ENCODE assay signal across 14 mouse cellular contexts in genomic region chr12:81146417-81147180, GRCm38 (mm10).
A peak's percentile ranks its signal among the peaks of the same experiment; 100 is the strongest.
DNase-seq lines count a peak whose midpoint lies in the region; ATAC-seq and TF ChIP-seq lines count a peak whose summit lies in the region.
"Had no signal": no experiment of that assay in that cellular context is flagged by ENCODE, and none has a peak within 500 bp of the region (broad histone marks: within the 10 kb centered on the region; RNA-seq: fewer than 3 reads in every experiment).

No protein-coding gene starts in this region.

- TF ChIP-seq CTCF in thymus, adult 2 months (IDR thresholded peaks at IDR 0.05; ENCODE audit: borderline replicate concordance, control insufficient read depth, extremely low read depth, insufficient read depth, low read length, poor library complexity): no peak

- H3K27ac ChIP-seq in forebrain, embryonic 16.5 days (ENCODE audit: low read length): no peak overlapping the region
- peak overlapping the region; percentile 54 for H3K27ac ChIP-seq in midbrain, embryonic 11.5 days (ENCODE audit: low read depth, low read length)
- no peak overlapping the region for H3K27ac ChIP-seq in thymus, adult 2 months (ENCODE audit: control insufficient read depth, insufficient read depth, low read length)
- H3K27ac ChIP-seq: embryonic facial prominence, embryonic 15.5 days; liver, embryonic 15.5 days; stomach, postnatal 0 days had no signal

- peak; percentile 82 for DNase-seq in adrenal gland, adult 2 months
- peak; percentile 75 for DNase-seq in adrenal gland, postnatal 14 days
- DNase-seq in midbrain, embryonic 11.5 days (ENCODE audit: low spot score, missing footprints): peak; percentile 88
- DNase-seq in thymus, adult 2 months: no peak
- DNase-seq in heart, adult 9 months (ENCODE audit: low spot score in 2 of 2): no peak
- DNase-seq in kidney, adult 9 months: no peak
- DNase-seq: cerebellum, adult 11 months; gastrocnemius, postnatal 10 days; kidney, adult 2 months had no signal

- H3K27me3 ChIP-seq in forebrain, embryonic 16.5 days (replicated peaks; ENCODE audit: control insufficient read depth, insufficient read depth, low read length): no peaks in the 10 kb centered on the region
- peaks cover 14% of the 10 kb centered on the region for H3K27me3 ChIP-seq in midbrain, embryonic 11.5 days (ENCODE audit: control insufficient read depth, insufficient read depth, low read length)
- no peaks in the 10 kb centered on the region for H3K27me3 ChIP-seq in thymus, adult 2 months (ENCODE audit: control insufficient read depth, insufficient read depth, low read length)
- H3K27me3 ChIP-seq: embryonic facial prominence, embryonic 15.5 days; liver, embryonic 15.5 days; megakaryocyte, embryonic 14.5 days had no signal

- no peak overlapping the region for H3K4me2 ChIP-seq in forebrain, embryonic 16.5 days (ENCODE audit: low read length)
- no peak overlapping the region for H3K4me2 ChIP-seq in midbrain, embryonic 11.5 days
- H3K4me2 ChIP-seq: embryonic facial prominence, embryonic 15.5 days; liver, embryonic 15.5 days had no signal

- no peaks in the 10 kb centered on the region for H3K36me3 ChIP-seq in forebrain, embryonic 16.5 days (ENCODE audit: control insufficient read depth, insufficient read depth)
- no peaks in the 10 kb centered on the region for H3K36me3 ChIP-seq in midbrain, embryonic 11.5 days (ENCODE audit: control insufficient read depth, insufficient read depth, low read length)
- H3K36me3 ChIP-seq in thymus, adult 2 months (ENCODE audit: control insufficient read depth, insufficient read depth, low read length): no peaks in the 10 kb centered on the region
- H3K36me3 ChIP-seq: embryonic facial prominence, embryonic 15.5 days; liver, embryonic 15.5 days had no signal

- peak; percentile 49; the same call in 1 of the 2 replicates for ATAC-seq in forebrain, embryonic 16.5 days
- peak; percentile 91 for ATAC-seq in midbrain, embryonic 11.5 days (ENCODE audit: low FRiP score)

- H3K4me1 ChIP-seq in forebrain, embryonic 16.5 days (replicated peaks; ENCODE audit: control insufficient read depth, insufficient read depth, low read length): peaks cover 2% of the 10 kb centered on the region; the same call in 1 of the 2 replicates
- peaks cover 13% of the 10 kb centered on the region for H3K4me1 ChIP-seq in midbrain, embryonic 11.5 days (ENCODE audit: control insufficient read depth, insufficient read depth, low read length)
- H3K4me1 ChIP-seq in thymus, adult 2 months (replicated peaks; ENCODE audit: control insufficient read depth, insufficient read depth, low read length): peaks cover 1% of the 10 kb centered on the region

- TF ChIP-seq POLR2A in thymus, adult 2 months (IDR thresholded peaks at IDR 0.05; ENCODE audit: control insufficient read depth, extremely low read depth, insufficient read depth, low read length, poor library complexity): no peak

- 15% methylated on average over 10 of the region's 10 CpGs for WGBS in forebrain, embryonic 16.5 days
- 16% methylated on average over 10 of the region's 10 CpGs for WGBS in midbrain, embryonic 11.5 days
- WGBS in thymus, adult 2 months: 86% methylated on average over 10 of the region's 10 CpGs

- no peak overlapping the region for H3K4me3 ChIP-seq in forebrain, embryonic 16.5 days (replicated peaks; ENCODE audit: low read length)
- H3K4me3 ChIP-seq in midbrain, embryonic 11.5 days (ENCODE audit: low read depth, low read length): no peak overlapping the region
- no peak overlapping the region for H3K4me3 ChIP-seq in thymus, adult 2 months (ENCODE audit: control insufficient read depth, insufficient read depth, low read length)
- H3K4me3 ChIP-seq: embryonic facial prominence, embryonic 15.5 days; liver, embryonic 15.5 days; megakaryocyte, embryonic 14.5 days had no signal

- H3K9ac ChIP-seq in forebrain, embryonic 16.5 days (replicated peaks; ENCODE audit: low read depth, low read length): no peak overlapping the region
- no peak overlapping the region for H3K9ac ChIP-seq in midbrain, embryonic 11.5 days (ENCODE audit: low read length)
- H3K9ac ChIP-seq: embryonic facial prominence, embryonic 15.5 days; liver, embryonic 15.5 days had no signal

- H3K9me3 ChIP-seq in forebrain, embryonic 16.5 days (ENCODE audit: control insufficient read depth, low read length): no peaks in the 10 kb centered on the region
- H3K9me3 ChIP-seq in midbrain, embryonic 11.5 days (ENCODE audit: control insufficient read depth, low read length): no peaks in the 10 kb centered on the region
- H3K9me3 ChIP-seq: embryonic facial prominence, embryonic 15.5 days; liver, embryonic 15.5 days; megakaryocyte, embryonic 14.5 days had no signal

Comparison
In these comparisons a context has a peak if more than half of its experiments do, and no peak if none do; other contexts are left out.
1. DNase-seq: peak in adrenal gland, adult 2 months (single experiment), adrenal gland, postnatal 14 days (single experiment) and midbrain, embryonic 11.5 days (single experiment); none in thymus, adult 2 months (single experiment), heart, adult 9 months (0 of 2) and kidney, adult 9 months (single experiment).